Mouse (Mus musculus) liver, adult 2 months (tissue): ENCODE data around the gene Lhx5.

Experiments
- CTCF ChIP-seq: fragments of 200-500 bp; IDR thresholded peaks from 2 replicates; pipeline ENCODE4 v1.5.1; 2011; ENCODE audit warnings: low read depth, low read length, control low read depth
- POLR2A ChIP-seq: fragments of 200-500 bp; IDR thresholded peaks from 2 replicates; pipeline ENCODE4 v1.6.1; 2011; ENCODE audit warnings: low read length, control low read depth; ENCODE audit not compliant: insufficient read depth; ENCODE audit errors: extremely low read depth

DNA sequence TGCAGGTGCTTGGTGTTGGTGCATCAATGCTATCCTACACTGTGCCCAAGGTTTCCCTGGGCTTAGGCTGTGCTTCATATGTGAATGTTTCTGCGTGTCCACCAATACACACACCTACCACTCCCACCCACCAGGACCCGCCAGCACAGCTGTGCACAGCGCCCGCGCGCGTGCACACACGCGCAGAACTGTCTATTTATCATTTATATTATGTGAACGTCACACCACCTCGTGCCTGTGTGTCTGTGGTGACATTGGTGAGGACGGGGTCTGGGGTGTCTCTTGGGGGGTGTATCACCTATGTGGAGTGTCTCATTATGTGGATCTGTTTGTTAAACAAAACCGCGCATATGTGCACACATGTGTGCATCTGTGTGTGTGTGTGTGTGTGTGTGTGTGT lies 22.6 kb upstream of the Lhx5 start:
- no peak for TF ChIP-seq CTCF
- TF ChIP-seq POLR2A, result no peak
